Comparison of ENCODE assay signal across 17 mouse cellular contexts in the genomic region with DNA sequence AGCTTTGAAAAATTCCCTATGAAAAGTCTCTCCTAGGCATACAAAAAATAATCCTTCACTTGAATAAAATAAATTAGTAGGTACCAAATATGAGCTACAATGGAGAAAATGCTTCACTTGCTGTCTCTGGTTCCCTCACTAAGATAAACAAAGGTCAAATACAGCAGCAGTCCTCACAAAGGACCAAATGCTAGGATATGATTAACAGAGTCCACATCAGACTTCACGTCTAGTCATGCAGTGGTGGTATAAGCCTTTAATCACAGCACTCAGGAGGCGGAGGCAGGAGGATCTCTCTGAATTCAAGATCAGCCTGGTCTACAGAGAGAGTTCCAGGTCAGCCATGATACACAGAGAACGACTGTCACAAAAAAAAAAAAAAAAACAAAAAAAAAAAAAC.
"Had no signal": no experiment of that assay in that cellular context is flagged by ENCODE, and none has a peak within 500 bp of the region (broad histone marks: within the 10 kb centered on the region; RNA-seq: fewer than 3 reads in every experiment).

No protein-coding gene starts in this region.

- H3K4me1 ChIP-seq: lung, embryonic 15.5 days; megakaryocyte, embryonic 14.5 days; midbrain, embryonic 13.5 days; midbrain, embryonic 15.5 days; neural tube, embryonic 12.5 days; stomach, embryonic 15.5 days had no signal

- H3K27ac ChIP-seq: lung, embryonic 15.5 days; macrophage; midbrain, embryonic 13.5 days; midbrain, embryonic 15.5 days; neural tube, embryonic 12.5 days; stomach, embryonic 15.5 days; stomach, postnatal 0 days had no signal

- H3K9ac ChIP-seq: lung, embryonic 15.5 days; midbrain, embryonic 13.5 days; midbrain, embryonic 15.5 days; neural tube, embryonic 12.5 days; stomach, embryonic 15.5 days had no signal

- H3K27me3 ChIP-seq: lung, embryonic 15.5 days; megakaryocyte, embryonic 14.5 days; midbrain, embryonic 13.5 days; midbrain, embryonic 15.5 days; neural tube, embryonic 12.5 days; stomach, embryonic 15.5 days had no signal

- ATAC-seq: lung, postnatal 0 days; midbrain, embryonic 13.5 days; midbrain, embryonic 15.5 days had no signal

- H3K4me2 ChIP-seq: lung, embryonic 15.5 days; midbrain, embryonic 11.5 days; midbrain, embryonic 13.5 days; midbrain, embryonic 15.5 days; neural tube, embryonic 12.5 days; stomach, embryonic 15.5 days had no signal

- H3K9me3 ChIP-seq: lung, embryonic 15.5 days; megakaryocyte, embryonic 14.5 days; midbrain, embryonic 13.5 days; midbrain, embryonic 15.5 days; neural tube, embryonic 12.5 days; stomach, embryonic 15.5 days had no signal

- DNase-seq: lung, adult 2 months; lung, postnatal 14 days; lung, postnatal 36 days; right cerebral cortex, postnatal 14 days; thymus, adult 2 months; thymus, postnatal 25 days; thymus, postnatal 4 days had no signal

- H3K4me3 ChIP-seq: lung, embryonic 15.5 days; megakaryocyte, embryonic 14.5 days; midbrain, embryonic 13.5 days; midbrain, embryonic 15.5 days; neural tube, embryonic 12.5 days; stomach, embryonic 15.5 days had no signal

- H3K36me3 ChIP-seq: lung, embryonic 15.5 days; midbrain, embryonic 13.5 days; midbrain, embryonic 15.5 days; neural tube, embryonic 12.5 days; stomach, embryonic 15.5 days had no signal
